Mouse (Mus musculus): Measurements from ENCODE around the gene Actl11. TPM values are rescaled to one million over a fixed set of nuclear protein-coding genes. Genes with fewer than 3 reads are reported as not detected.

Actl11 gene
- polyA plus RNA-seq, 1 experiment from 2014 or later = not detected

- no peaks in the 10 kb centered on the region for H3K9me3 ChIP-seq (replicated peaks; ENCODE audit: control insufficient read depth, low read length)
- no peaks in the 10 kb centered on the region for H3K36me3 ChIP-seq (ENCODE audit: control insufficient read depth, insufficient read depth, low read length)
- 14% methylated on average over 45 of the region's 45 CpGs for WGBS
- H3K4me3 ChIP-seq (replicated peaks; ENCODE audit: low read length) = peak overlapping the region; percentile 63
- peak overlapping the region; percentile 91 for H3K4me2 ChIP-seq (ENCODE audit: low read depth, low read length)
- H3K4me1 ChIP-seq (ENCODE audit: control insufficient read depth, insufficient read depth, low read length) = peaks cover 8% of the 10 kb centered on the region; the same call in 1 of the 2 replicates
- peak overlapping the region; percentile 58 for H3K27ac ChIP-seq (ENCODE audit: low read length)
- peak; percentile 93 for ATAC-seq (ENCODE audit: insufficient read depth, low FRiP score)
- H3K9ac ChIP-seq (ENCODE audit: low read length) = peak overlapping the region; percentile 73
- H3K27me3 ChIP-seq (ENCODE audit: control insufficient read depth, insufficient read depth, low read length) = no peaks in the 10 kb centered on the region
Measured at GRCm38 (mm10) chr9:107950460-107951355, 22.4 kb downstream of the Actl11 start.

- H3K27ac ChIP-seq (ENCODE audit: low read length) = no peak overlapping the region
- no peak overlapping the region for H3K9ac ChIP-seq (ENCODE audit: low read length)
- no peaks in the 10 kb centered on the region for H3K27me3 ChIP-seq (ENCODE audit: control insufficient read depth, insufficient read depth, low read length)
- 75% methylated on average over 6 of the region's 6 CpGs for WGBS
- H3K9me3 ChIP-seq (replicated peaks; ENCODE audit: control insufficient read depth, low read length) = no peaks in the 10 kb centered on the region
- H3K4me2 ChIP-seq (ENCODE audit: low read depth, low read length) = no peak overlapping the region
- peaks cover 8% of the 10 kb centered on the region; the same call in 1 of the 2 replicates for H3K4me1 ChIP-seq (ENCODE audit: control insufficient read depth, insufficient read depth, low read length)
- H3K4me3 ChIP-seq (replicated peaks; ENCODE audit: low read length) = no peak overlapping the region
- no peak for ATAC-seq (ENCODE audit: insufficient read depth, low FRiP score)
- H3K36me3 ChIP-seq (ENCODE audit: control insufficient read depth, insufficient read depth, low read length) = no peaks in the 10 kb centered on the region
Measured at GRCm38 (mm10) chr9:107955613-107956289, 27.5 kb downstream of the Actl11 start.

GRCm38 (mm10) chr9:107957141-107957540 lies 28.9 kb downstream of the Actl11 start:
- H3K9me3 ChIP-seq (replicated peaks; ENCODE audit: control insufficient read depth, low read length) = no peaks in the 10 kb centered on the region
- H3K27me3 ChIP-seq (ENCODE audit: control insufficient read depth, insufficient read depth, low read length) = no peaks in the 10 kb centered on the region
- no peak overlapping the region for H3K9ac ChIP-seq (ENCODE audit: low read length)
- H3K4me2 ChIP-seq (ENCODE audit: low read depth, low read length) = no peak overlapping the region
- H3K27ac ChIP-seq (ENCODE audit: low read length) = no peak overlapping the region
- WGBS = 70% methylated on average over 6 of the region's 6 CpGs
- H3K4me1 ChIP-seq (ENCODE audit: control insufficient read depth, insufficient read depth, low read length) = no peaks in the 10 kb centered on the region
- H3K36me3 ChIP-seq (ENCODE audit: control insufficient read depth, insufficient read depth, low read length) = no peaks in the 10 kb centered on the region
- no peak for ATAC-seq (ENCODE audit: insufficient read depth, low FRiP score)
- no peak overlapping the region for H3K4me3 ChIP-seq (replicated peaks; ENCODE audit: low read length)

- Histone ChIP-seq H3K27me3 (ENCODE audit: control insufficient read depth, insufficient read depth, low read length) (no peaks in the 10 kb centered on the region), H3K4me1 (ENCODE audit: control insufficient read depth, insufficient read depth, low read length) (no peaks in the 10 kb centered on the region), H3K27ac (ENCODE audit: low read length) (no peak overlapping the region), H3K9ac (ENCODE audit: low read length) (no peak overlapping the region), H3K36me3 (ENCODE audit: control insufficient read depth, insufficient read depth, low read length) (no peaks in the 10 kb centered on the region), H3K4me3 (replicated peaks; ENCODE audit: low read length) (no peak overlapping the region), H3K4me2 (ENCODE audit: low read depth, low read length) (no peak overlapping the region), H3K9me3 (replicated peaks; ENCODE audit: control insufficient read depth, low read length) (no peaks in the 10 kb centered on the region)
- WGBS = 66% methylated on average over 6 of the region's 6 CpGs
- ATAC-seq (ENCODE audit: insufficient read depth, low FRiP score) = no peak
Measured at GRCm38 (mm10) chr9:107959896-107960295, 31.6 kb downstream of the Actl11 start.

- no peak for ATAC-seq (ENCODE audit: insufficient read depth, low FRiP score)
- Histone ChIP-seq H3K4me2 (ENCODE audit: low read depth, low read length) (no peak overlapping the region), H3K27ac (ENCODE audit: low read length) (no peak overlapping the region), H3K4me3 (replicated peaks; ENCODE audit: low read length) (no peak overlapping the region), H3K36me3 (ENCODE audit: control insufficient read depth, insufficient read depth, low read length) (no peaks in the 10 kb centered on the region), H3K9ac (ENCODE audit: low read length) (no peak overlapping the region), H3K27me3 (ENCODE audit: control insufficient read depth, insufficient read depth, low read length) (no peaks in the 10 kb centered on the region), H3K9me3 (replicated peaks; ENCODE audit: control insufficient read depth, low read length) (no peaks in the 10 kb centered on the region), H3K4me1 (ENCODE audit: control insufficient read depth, insufficient read depth, low read length) (no peaks in the 10 kb centered on the region)
- WGBS = 74% methylated on average over 4 of the region's 4 CpGs
Measured at GRCm38 (mm10) chr9:107960928-107961327, 32.7 kb downstream of the Actl11 start.

- H3K9me3 ChIP-seq (replicated peaks; ENCODE audit: control insufficient read depth, low read length) = no peaks in the 10 kb centered on the region
- no peaks in the 10 kb centered on the region for H3K36me3 ChIP-seq (ENCODE audit: control insufficient read depth, insufficient read depth, low read length)
- no peak overlapping the region for H3K27ac ChIP-seq (ENCODE audit: low read length)
- H3K27me3 ChIP-seq (ENCODE audit: control insufficient read depth, insufficient read depth, low read length) = no peaks in the 10 kb centered on the region
- H3K9ac ChIP-seq (ENCODE audit: low read length) = no peak overlapping the region
- H3K4me2 ChIP-seq (ENCODE audit: low read depth, low read length) = no peak overlapping the region
- no peaks in the 10 kb centered on the region for H3K4me1 ChIP-seq (ENCODE audit: control insufficient read depth, insufficient read depth, low read length)
- 84% methylated on average over 10 of the region's 10 CpGs for WGBS
- no peak for ATAC-seq (ENCODE audit: insufficient read depth, low FRiP score)
- H3K4me3 ChIP-seq (replicated peaks; ENCODE audit: low read length) = no peak overlapping the region
Measured at GRCm38 (mm10) chr9:107961351-107961762, 33.1 kb downstream of the Actl11 start.

- Histone ChIP-seq H3K9me3 (replicated peaks; ENCODE audit: control insufficient read depth, low read length) (no peaks in the 10 kb centered on the region), H3K4me3 (replicated peaks; ENCODE audit: low read length) (no peak overlapping the region), H3K36me3 (ENCODE audit: control insufficient read depth, insufficient read depth, low read length) (no peaks in the 10 kb centered on the region), H3K9ac (ENCODE audit: low read length) (no peak overlapping the region), H3K4me1 (ENCODE audit: control insufficient read depth, insufficient read depth, low read length) (no peaks in the 10 kb centered on the region), H3K27me3 (ENCODE audit: control insufficient read depth, insufficient read depth, low read length) (no peaks in the 10 kb centered on the region), H3K4me2 (ENCODE audit: low read depth, low read length) (no peak overlapping the region), H3K27ac (ENCODE audit: low read length) (no peak overlapping the region)
- ATAC-seq (ENCODE audit: insufficient read depth, low FRiP score) = peak; percentile 48; the same call in 1 of the 2 replicates
- 50% methylated on average over 5 of the region's 5 CpGs for WGBS
Measured at GRCm38 (mm10) chr9:107961881-107962280, 33.6 kb downstream of the Actl11 start.

GRCm38 (mm10) chr9:107962916-107963315 lies 34.6 kb downstream of the Actl11 start:
- Histone ChIP-seq H3K9ac (ENCODE audit: low read length) (no peak overlapping the region), H3K36me3 (ENCODE audit: control insufficient read depth, insufficient read depth, low read length) (no peaks in the 10 kb centered on the region), H3K4me2 (ENCODE audit: low read depth, low read length) (no peak overlapping the region), H3K4me3 (replicated peaks; ENCODE audit: low read length) (no peak overlapping the region), H3K27ac (ENCODE audit: low read length) (no peak overlapping the region), H3K9me3 (replicated peaks; ENCODE audit: control insufficient read depth, low read length) (no peaks in the 10 kb centered on the region), H3K4me1 (ENCODE audit: control insufficient read depth, insufficient read depth, low read length) (no peaks in the 10 kb centered on the region), H3K27me3 (ENCODE audit: control insufficient read depth, insufficient read depth, low read length) (no peaks in the 10 kb centered on the region)
- ATAC-seq (ENCODE audit: insufficient read depth, low FRiP score) = no peak
- 94% methylated on average over 9 of the region's 9 CpGs for WGBS

GRCm38 (mm10) chr9:107963700-107964099 lies 35.4 kb downstream of the Actl11 start:
- no peak overlapping the region; the same call in 1 of the 2 replicates for H3K27ac ChIP-seq (ENCODE audit: low read length)
- 16% methylated on average over 5 of the region's 5 CpGs for WGBS
- ATAC-seq (ENCODE audit: insufficient read depth, low FRiP score) = peak; percentile 71

More at GRCm38 (mm10) chr9:107963700-107964099, 35.4 kb downstream of the Actl11 start:
- Histone ChIP-seq H3K4me3 (replicated peaks; ENCODE audit: low read length) (no peak overlapping the region), H3K4me2 (ENCODE audit: low read depth, low read length) (no peak overlapping the region), H3K36me3 (ENCODE audit: control insufficient read depth, insufficient read depth, low read length) (no peaks in the 10 kb centered on the region), H3K9ac (ENCODE audit: low read length) (0 out of 2 replicates have a peak overlapping the region, but pooled peaks have one; percentile 7), H3K27me3 (ENCODE audit: control insufficient read depth, insufficient read depth, low read length) (no peaks in the 10 kb centered on the region), H3K4me1 (ENCODE audit: control insufficient read depth, insufficient read depth, low read length) (no peaks in the 10 kb centered on the region), H3K9me3 (replicated peaks; ENCODE audit: control insufficient read depth, low read length) (no peaks in the 10 kb centered on the region)

Data from stomach, embryonic 16.5 days (tissue).